Mouse (Mus musculus): ENCODE data around the gene Cdk6.
"Not testable (repeated sequence)": the region's sequence is repeated elsewhere in the genome, so short reads cannot be mapped to it uniquely, and the experiment has no call there.

Cdk6 gene

GRCm38 (mm10) chr5:3380692-3381233, 39.5 kb downstream of the Cdk6 start:
- DNase-seq (ENCODE audit: low read depth) = peak; percentile 88

DNA sequence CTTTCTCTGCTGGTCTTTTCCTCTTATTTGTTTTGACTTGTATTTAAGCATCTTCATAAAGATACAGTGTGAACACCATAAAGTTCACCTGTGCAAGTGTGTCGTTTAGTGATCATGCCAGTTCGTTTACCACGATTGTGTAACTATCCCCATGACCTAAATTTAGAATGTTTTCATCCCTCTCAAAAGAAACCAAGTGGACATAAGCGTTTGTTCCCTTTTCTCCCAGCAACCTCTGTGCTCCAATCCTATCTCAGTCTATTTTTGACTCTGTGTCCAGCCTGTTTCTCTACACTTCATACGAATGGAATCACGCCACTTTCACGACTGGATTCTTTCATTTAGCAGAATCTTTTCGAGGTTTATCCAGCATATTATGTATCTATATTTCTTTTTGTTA, 40.5 kb downstream of the Cdk6 start:
- no peak for DNase-seq (ENCODE audit: low read depth)

DNA sequence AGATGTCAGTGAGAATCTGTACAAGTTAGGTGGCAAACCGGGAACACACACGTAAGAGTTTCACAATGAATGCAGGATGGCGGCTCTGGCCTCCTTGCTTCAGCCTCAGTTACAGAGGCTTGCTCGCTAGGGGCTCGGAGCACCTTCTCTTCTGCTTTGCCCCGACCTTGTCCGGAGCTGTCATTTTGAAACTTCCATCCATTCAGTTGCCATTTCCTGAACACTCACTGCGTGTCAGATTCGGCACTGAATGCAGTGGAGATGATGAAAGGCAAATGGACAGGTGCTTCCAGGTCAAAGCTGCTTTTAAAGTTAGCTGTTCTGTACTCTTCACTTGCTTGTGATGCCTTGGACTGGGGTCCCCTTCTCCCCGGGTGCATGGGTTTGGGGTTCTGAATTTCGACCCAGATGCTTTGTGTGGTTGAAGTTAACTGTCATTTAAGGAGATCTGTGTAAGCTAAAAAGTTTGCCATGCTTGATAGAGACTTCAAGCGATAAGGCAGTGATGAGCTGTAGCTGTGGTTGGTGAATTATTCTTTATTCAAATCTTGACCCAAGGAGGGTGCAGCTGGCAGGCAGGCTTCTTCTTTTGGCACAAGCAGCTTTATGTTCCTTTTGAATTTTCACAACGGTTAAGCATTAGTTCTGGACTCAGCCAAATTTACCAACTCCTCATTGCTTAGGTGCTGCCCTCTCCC, 41.2 kb downstream of the Cdk6 start:
- no peak for DNase-seq (ENCODE audit: low read depth)

GRCm38 (mm10) chr5:3383547-3383946, 42.3 kb downstream of the Cdk6 start:
- DNase-seq (ENCODE audit: low read depth) = no peak

- DNase-seq (ENCODE audit: low read depth) = no peak
Measured at GRCm38 (mm10) chr5:3385078-3385477, 43.8 kb downstream of the Cdk6 start.

- no peak for DNase-seq (ENCODE audit: low read depth)
Measured at GRCm38 (mm10) chr5:3386021-3386730, 44.9 kb downstream of the Cdk6 start.

- no peak for DNase-seq (ENCODE audit: low read depth)
Measured at GRCm38 (mm10) chr5:3386731-3387087, 45.4 kb downstream of the Cdk6 start.

DNA sequence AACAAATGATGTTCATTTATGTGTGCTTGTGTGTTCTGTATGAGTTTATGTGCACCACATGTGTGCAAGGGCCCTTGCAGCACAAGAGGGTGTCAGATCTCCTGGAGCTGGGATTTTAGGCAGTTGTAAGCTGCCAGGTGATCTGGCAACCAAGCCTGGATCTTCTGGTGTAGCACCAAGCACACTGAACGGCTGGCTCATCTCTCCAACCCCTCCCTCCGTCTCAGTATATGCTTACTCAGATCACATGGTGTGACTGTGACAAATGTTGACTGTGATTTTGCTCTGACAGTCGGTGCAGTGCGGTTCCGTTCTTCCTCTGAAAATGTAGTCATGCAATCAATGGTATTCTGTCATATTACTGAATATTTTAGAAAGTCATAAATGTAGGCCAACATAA, 45.9 kb downstream of the Cdk6 start:
- no peak for DNase-seq (ENCODE audit: low read depth)

DNA sequence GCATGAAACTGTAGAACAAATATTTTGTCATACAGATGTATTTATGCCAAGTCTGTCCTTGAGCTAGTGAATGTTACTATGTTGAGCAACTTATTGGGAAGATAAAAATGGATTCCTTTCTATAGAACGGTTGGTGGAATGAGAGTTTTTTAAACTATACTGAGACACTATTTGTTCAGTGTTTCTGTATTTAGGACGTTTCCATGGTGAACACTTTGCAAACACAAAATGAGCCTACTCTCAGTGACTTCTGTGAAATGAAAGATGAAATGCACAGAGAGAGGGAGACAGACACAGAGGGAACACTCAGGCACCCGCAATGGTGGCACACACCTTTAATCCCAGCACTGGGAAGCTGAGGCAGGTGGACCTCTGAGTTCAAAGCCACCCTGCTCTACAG, 51.6 kb downstream of the Cdk6 start:
- DNase-seq (ENCODE audit: low read depth) = no peak

GRCm38 (mm10) chr5:3394145-3394544, 52.9 kb downstream of the Cdk6 start:
- no peak for DNase-seq (ENCODE audit: low read depth)

DNA sequence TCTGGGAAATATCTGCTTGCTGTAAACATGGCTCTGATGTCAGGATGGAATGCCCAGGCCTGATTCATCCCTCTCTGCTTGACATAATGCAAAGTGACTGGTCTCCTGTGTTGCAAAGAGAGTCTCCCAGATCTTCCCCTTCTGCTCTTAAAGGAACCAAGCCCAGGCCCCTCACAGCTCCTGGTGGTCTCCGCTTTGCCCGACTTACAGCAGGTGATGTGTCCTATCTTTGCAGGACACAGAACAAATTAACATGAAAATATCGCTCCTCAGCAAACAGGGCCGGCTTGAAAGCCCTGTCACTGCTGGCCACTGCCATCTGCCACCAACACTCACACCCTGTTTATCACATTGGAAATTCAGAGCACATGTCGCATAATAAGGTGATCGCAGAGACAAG, 53.7 kb downstream of the Cdk6 start:
- DNase-seq (ENCODE audit: low read depth) = no peak

DNA sequence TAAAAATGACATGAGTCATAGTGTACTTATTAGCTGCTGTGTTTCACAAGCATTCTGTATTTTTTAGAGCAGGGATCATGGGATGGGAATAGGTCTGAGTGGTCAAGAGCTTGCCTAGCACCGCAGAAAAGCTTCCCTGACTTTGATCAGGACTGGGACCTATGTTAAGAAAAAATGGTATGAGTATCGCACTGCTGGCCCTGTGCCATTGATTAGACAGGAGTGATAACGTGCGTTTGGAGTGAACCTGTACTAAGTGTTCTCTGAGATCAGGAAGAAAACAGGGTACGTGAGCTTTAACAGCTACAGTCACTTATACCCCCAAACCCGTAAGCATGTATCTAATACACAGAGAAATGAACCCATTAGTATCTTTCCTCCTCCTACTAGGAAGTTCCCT, 54.9 kb downstream of the Cdk6 start:
- no peak for DNase-seq (ENCODE audit: low read depth)

DNA sequence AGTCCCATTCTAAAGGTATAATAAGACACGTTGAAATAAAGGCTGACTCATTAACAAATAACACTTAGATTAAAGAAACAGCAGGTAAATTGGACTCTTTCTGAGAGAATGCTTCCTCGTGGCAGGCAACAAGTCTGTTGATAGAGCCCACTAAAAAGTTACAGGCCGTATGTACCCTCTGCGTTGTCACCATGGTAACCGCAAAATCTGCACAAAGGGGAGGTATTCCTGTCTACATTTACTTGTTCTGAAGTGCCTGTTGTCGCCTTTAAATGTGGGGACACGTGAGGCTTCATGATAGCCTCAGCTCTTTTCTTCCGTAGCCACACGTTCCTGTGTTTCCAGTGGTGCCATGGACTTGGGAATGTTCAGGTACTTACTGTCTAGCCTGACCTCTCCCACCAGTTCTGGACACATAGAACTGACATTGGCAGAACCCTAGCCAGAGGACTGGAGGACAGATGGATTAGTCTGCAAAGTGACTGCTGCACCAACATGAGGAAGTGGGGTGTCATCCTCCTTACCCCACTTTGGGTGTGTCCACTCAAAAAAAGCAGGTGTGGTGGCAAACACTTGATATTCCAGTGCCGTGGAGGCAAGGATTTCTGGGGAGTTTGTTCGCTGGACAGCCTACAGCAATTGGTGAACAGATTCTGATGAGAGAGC, 55.8 kb downstream of the Cdk6 start:
- DNase-seq (ENCODE audit: low read depth) = no peak

GRCm38 (mm10) chr5:3399784-3400494, 58.7 kb downstream of the Cdk6 start:
- DNase-seq (ENCODE audit: low read depth) = no peak

DNA sequence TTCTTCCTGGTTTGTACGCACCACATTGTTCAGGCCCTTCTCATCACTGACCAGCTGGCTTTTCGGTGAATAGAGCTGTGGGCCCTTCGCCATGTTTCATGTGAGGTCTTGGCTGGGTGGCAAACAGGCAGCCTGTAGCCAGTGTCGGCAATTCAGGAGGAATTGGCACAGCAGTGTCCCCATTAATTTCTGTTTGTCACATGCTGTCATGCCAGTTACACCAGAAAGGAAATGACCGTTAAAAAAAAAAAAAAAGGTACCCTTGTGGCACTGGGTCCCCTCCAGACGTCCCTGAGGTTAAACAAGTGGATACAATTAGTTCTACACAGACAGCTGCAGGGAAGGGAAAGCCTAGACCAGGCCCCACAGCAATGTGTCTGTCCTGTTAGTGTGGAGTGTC, 63.8 kb downstream of the Cdk6 start:
- no peak for DNase-seq (ENCODE audit: low read depth)

DNA sequence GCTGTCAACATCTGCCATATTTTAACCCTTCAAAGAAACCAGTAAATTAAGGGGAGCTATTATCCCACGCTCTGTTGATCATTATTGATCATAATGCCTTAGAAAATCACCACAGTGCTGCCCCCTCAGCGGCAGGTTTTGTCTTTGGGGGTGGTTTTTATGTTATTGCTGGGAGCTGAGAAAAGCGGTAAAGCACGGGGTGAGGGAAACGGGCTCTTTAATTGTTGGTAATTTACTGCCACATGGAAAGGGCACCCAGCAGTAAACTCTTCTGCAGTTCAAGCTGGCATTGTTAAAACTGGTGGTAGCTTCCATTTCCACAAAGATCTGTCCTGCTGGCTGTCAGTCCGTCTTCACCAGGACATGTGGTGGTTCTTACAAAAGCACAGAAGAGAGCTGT, 64.2 kb downstream of the Cdk6 start:
- no peak for DNase-seq (ENCODE audit: low read depth)

- no peak for DNase-seq (ENCODE audit: low read depth)
Measured at GRCm38 (mm10) chr5:3407926-3408325, 66.6 kb downstream of the Cdk6 start.

- not testable (repeated sequence) for DNase-seq (ENCODE audit: low read depth)
Measured at GRCm38 (mm10) chr5:3418183-3418582, 76.9 kb downstream of the Cdk6 start.

- DNase-seq (ENCODE audit: low read depth) = no peak
Measured at GRCm38 (mm10) chr5:3420094-3420831, 79.0 kb downstream of the Cdk6 start.

- no peak for DNase-seq (ENCODE audit: low read depth)
Measured at GRCm38 (mm10) chr5:3420832-3421228, 79.5 kb downstream of the Cdk6 start.

GRCm38 (mm10) chr5:3433131-3433700, 91.9 kb downstream of the Cdk6 start:
- DNase-seq (ENCODE audit: low read depth) = peak; percentile 55

Measured in fibroblast of lung, adult 2 months (primary cell).